Mouse (Mus musculus) MN1 (cell line): ENCODE data around the gene Hoxb7.

Source experiments
- DNase-seq: peaks from one replicate; pipeline ENCODE4 v3.0.0-alpha.2; 2016; ENCODE audit warnings: low spot score

The Hoxb7 gene

DNA sequence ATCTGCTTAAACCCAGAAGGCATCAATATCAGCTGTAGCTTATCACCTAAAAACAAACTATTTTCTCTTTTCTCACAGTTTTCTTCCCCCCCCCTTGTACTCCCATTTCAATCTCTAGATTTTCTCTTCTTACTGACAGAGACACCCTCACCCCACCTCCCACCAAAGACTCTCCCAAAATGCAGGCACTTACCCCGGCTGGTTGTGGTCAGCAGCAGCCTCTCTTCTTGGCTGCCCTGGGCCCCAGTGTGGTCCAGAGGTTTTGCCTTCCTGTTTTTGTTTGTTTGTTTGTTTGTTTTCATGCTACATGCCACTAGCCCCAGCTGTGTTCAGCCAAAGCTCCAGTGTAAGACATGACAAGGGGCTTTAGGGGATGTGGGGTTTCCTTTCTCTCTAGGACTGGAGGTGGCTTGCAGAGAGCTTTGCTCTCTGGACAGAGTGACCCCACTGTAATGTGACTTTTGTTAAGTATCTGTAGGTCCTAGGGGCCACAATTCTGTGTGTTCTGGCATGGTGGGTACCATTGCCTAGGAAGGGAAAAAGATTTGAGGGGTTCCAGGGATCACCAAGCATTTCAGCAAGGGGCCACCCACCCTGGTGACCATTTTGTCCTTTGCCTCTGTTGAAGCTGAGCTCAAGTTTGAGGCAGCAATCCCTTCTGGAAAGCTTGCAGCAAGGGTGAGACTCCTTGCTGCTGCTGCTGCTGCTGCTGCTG, 18.2 kb upstream of the Hoxb7 start:
- no peak for DNase-seq

DNA sequence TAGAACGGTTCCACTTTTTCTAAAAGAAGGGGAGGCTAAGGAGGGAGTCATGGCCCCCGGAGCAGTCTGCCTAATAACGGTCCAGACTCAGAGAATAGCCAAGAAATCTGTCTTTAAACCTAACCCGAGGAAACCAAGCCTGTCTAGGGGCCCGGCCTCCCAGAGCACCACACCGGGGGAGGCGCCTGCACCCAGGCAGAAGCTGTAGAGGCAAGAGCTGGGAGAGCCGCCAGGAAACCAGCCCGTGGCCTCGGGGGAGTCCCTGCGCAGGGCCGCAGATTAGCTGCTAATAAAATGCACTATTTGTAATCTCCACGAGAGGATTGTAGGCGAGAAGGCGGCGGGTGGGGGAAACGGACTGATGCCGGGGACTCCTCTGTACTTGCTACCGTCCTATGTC, 16.6 kb upstream of the Hoxb7 start:
- no peak for DNase-seq

DNA sequence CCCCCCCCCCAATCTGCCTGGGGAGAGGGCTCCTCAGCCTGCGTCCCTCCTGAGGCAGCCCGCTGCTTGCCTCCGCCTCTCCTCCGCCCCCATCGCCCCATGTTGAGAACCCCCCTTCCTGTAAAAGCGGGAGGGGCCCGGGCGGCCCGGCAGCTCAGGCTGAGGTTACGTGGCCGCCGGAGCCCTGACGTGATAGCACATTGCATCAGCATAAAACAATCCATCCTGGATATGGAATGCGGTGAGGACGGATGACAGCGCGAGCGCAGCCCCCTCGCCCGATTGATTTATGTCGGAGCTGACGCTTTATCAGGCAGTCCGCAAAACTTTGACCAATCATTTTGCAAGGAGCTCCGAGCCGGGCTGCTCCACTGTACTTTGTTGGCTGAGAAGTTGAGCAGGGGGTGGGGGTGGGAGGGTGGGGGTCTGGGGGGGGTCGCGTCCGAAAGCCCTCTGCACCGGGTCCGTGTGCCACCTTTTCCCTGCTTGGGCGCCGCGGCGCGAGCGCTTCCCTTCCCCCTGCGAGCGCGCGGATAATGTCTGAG, 15.4 kb upstream of the Hoxb7 start, which contains the start of gene Hoxb9:
Gene Hoxb9, plus strand, starts transcription at position 462 of the 545 bp plus-strand sequence.
- no peak for DNase-seq

DNA sequence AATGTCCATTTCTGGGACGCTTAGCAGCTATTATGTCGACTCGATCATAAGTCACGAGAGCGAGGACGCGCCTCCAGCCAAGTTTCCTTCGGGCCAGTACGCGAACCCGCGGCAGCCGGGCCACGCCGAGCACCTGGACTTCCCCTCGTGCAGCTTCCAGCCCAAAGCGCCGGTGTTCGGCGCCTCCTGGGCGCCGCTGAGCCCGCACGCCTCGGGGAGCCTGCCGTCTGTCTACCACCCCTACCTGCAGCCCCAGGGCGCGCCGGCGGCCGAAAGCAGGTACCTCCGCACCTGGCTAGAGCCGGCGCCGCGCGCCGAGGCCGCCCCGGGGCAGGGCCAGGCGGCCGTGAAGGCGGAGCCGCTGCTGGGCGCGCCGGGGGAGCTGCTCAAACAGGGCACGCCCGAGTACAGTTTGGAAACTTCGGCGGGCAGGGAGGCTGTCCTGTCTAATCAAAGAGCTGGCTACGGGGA, 14.8 kb upstream of the Hoxb7 start:
- no peak for DNase-seq

DNA sequence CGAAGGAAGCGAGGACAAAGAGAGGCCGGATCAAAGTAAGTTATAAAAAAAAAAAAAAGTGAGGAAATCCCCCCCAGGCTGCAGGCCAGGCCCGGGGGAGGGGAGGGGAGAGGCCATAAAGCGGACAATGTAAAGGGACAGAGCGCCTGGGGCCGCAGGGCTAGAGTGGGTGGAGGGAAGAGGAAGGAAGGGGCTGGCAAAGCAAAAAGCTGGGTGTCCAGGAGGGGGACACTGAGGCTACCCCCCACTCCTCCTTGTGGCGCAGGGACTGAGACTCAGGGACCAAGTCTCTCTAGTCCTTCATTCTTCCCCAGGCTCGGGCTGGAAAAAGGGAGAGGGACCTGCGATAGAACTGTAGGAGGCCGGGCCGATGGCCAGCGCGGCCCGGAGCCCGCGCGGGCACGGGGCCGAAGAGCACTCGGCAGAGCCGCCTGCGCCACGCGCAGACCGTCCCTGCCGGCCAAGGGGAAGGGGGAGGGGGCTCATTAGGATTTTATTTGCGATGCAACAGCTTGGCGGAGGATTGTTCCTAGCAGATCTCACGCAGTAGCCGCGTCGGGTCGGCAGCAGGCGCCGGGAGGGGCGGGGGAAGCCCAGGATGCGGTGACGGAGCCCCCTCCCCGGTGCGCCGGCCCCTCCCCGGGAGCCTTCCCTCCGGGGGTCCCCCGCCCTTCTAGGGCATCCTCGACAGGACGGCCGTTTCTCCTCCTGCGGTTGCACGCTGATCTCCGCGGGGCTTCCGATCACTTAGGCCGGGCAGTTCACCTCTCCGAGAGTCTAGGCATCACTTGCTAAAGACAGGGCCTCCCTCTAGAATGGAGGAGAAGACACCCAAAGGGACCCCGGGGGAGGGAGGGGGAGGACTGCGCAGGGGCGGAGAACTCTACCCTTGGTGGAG, 14.2 kb upstream of the Hoxb7 start:
- DNase-seq: no peak

DNA sequence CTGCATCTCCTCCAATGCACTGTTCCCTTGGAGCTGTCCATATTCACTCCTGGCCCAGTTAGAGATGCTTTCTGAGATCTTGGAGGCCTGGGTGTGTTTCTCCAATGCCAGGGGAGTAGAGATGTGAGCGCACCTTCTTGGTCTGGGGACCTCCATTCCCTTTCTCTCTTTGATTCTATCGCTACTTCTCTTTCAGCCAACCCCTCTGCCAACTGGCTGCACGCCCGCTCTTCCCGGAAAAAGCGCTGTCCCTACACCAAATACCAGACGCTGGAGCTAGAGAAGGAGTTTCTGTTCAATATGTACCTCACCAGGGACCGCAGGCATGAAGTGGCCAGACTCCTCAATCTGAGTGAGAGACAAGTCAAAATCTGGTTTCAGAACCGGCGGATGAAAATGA, 12.0 kb upstream of the Hoxb7 start:
- DNase-seq: no peak

DNA sequence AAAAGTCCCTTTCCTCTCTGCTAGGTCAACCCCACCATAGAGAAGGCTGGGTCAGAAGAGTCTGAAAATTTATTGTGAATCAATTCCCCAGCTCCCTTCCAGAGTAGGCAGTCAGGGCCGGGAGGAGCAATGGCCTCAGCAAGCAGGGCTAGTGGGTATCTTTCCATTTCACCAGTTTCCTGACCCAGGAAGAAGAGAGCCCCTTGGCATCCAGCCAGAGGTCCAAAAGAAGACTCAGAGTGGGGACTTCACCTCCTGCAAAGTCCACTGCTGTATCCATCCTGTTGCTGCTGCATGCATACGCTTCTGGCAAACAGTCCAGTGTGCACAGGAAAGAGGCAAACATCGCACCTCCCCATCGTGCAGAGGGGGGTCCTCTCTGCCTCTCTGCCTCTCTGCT, 10.5 kb upstream of the Hoxb7 start:
- DNase-seq: no peak

DNA sequence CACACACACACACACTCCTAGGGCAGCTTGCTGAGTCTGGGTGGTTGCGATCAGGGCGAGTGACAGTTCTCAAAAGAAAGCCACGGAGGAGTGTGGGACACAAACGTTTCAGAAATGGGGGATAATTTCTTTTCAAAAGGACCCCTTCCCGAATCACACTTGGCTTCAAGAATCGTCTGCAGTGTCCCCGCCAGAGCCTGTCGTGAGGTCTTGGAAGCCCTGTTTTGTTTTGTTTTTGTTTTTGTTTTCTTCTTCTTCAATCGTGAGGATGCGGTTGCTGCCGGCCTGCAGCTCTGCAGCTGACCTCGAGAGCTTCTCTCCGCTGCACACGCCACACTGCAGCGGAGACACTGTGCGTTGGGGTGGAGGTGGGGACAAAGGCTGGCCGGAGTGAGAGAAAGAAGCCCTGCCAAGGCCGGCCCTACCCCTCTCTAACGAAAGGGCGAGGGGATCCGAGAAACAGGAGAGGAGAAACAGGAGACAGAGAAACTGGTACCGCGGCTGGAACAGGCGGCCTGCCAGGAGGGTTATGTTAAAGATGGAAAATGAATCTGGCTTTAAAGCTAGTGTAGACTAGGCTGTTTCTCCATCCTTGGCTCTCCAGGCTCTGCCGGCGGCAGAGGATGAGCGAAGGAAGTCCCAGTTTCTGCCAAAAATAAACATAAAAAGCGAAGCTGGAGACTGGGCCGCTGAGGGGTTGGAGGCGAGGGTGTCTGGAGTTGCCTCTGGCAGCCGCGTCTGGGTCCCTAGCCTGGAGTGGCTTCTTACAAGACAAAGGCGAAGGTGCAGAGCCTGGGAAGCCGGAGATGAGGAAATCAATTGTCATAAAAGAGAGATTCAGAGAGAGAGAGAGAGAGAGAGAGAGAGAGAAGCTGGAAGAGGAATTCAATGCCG, 9.0 kb upstream of the Hoxb7 start:
- DNase-seq: no peak

DNA sequence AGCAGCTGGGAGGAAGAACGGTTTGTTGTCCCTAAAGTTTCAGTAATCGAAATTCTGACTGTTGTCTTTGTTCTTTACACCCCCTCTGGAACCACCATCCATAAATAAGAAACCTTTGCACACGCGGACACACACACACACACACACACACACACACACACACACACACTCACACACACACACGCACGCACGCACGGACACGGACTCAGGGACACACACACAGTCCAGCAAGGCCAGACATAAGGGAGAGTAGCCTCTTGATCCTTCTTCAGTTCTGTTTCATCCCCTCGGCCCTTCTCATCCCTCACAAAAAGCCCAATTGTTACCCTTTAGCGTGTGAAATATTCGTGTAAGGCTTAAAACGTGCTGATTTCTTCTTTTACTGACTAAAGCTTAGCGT, 8.1 kb upstream of the Hoxb7 start:
- DNase-seq: no peak

DNA sequence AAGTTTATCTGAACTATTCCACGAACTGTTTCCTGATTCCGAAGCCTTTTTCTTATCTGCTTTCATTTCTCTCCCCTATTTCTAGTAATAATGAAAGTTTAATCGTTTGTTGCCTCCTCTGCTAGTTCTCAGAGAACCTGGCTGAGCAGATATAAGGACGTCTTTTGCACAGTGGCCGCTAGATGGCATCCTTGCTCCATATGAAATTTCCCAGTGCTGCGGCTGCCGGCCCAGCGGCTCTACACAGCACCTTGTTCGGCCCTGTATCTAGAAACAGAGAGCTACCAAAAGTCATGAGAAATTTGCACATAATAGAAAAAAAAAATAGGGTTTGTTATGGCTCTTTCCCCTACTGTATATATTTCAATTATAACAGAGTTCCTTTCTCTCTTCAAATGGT, 7.7 kb upstream of the Hoxb7 start:
- peak; percentile 72 for DNase-seq

DNA sequence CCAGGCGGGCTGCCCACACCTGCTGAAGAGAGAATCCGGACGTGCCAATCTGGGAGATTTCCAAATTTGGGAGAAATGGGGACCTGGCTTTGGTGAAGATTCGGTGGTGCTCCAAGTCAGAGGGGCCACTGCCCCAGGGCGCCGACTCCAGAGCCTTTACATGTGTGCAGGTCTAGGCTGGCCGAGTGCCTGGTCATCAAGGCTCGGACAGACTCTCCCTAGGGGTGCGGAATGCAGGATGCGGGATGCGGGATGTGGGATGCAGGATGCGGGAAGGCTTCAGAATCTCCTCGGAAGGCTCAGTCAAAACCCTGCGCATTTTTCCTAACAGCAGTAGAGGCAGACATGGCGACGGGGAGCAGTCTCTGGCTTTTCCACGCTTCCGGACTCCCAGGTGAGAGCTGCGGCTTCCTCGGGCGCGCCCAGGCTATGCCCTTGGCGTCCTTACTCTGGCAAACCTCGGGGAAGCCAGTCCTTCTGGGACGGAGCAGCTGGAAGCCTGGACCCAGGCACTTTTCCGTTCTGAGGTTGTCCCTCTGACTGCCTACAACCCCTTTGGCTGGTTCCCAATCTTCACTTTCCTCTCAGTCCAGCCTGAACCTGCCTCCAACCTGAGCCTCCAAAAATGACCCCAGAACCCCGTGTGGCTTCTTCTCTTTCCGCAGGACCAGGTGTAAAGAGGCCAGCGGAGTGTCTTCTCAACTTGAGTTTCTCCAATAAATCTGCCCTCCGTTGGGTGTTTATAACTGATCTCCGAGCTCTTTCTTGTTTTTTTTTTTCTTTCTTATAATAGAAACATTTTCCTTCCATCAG, 6.8 kb upstream of the Hoxb7 start:
- no peak for DNase-seq

DNA sequence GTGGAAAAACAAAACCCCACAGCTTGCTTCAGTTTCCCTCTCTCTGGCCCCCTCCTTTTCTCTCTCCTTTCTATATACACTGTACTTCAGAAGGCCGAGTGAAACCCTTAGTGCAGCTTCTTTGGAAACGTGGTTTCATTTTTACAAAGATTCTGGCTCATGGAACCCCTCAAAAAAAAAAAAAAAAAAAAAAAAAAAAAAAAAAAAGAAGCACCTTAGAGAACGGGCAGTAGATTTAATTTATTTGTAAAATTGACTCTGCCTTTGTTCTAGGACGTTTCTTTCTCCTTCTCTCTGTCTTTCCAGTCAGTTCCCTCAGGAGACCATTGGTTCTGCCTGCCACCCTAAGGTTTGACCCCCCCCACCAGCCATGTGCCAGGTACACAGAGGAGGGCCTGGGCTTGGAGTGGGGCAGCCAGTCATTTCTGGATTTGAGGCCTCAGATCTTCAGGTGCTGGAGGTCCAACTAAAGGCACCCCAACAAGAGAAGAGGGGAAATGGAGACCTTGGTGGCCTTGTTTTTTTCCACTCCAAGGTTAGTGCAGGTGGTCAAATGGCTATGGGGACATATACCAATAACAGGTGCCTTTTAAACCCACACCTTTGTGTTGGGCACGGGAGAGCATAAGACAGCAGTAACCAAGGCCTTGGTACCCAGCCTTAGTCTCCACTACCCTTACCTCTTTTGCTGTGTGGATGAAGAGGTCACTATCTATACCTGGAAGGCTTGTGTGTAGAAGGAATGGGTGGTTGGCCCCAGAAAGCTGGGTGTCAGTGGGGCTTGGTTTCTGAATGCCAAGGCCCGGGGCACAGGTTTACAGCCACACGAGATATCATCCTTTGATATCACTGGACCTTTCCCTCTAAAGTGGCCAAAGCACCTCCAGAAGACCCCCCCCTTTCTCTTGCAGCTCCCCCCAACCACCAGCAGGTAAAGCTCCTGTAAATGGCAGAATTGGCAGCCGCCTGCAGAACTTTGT, 5.7 kb upstream of the Hoxb7 start:
- no peak for DNase-seq

DNA sequence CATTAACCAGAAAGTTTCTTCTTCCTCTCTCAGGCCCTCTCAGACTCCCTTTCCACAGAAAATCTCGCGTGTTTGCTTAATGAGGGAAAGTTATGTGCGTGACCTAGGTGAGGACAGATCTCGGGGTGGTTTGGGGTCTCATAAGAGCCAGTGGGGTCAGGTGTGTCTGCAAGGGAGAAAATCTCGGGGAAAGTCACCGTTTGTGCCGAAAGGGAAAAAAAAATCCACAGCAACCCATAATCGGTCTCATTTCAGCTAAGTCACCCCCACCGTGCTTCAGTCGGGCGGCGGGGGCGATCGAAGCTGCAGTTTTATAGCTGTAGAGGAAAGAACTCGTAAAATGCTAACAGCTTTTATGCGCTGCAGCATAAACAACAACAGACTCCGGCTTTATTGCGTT, 5.0 kb upstream of the Hoxb7 start:
- no peak for DNase-seq

DNA sequence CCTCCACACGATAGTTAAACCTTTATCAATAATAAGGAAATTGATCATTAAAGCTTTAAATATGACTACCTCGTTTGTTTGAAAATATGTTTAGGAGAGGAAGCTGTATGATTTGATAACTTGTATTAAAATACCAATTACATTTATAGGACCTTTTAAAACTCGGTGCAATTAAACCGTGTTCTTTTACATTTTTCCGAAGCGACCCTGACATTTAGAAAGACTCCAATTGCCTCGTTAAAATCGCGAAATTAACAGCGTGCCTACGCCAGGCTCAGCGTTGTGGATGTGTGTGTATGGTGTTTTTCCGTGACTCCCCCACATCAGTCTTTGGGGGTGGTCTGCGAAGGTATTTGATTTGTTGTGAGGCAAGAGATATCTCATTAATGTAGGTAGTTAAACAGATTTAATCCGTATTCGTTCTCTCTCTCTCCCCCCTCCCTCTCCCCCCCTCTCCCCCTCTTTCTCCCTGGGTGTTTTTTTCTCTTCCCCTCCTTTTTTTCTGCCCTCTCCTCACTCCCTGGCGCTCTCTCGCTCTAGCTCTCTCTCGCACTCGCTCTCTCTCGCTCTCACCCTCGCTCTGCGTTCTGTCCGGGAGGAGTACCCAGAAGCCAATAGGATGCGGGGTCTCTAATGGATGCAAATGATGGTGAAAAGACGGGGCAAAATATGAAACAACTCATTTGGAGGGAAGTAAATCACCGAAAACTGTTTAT, 4.4 kb upstream of the Hoxb7 start, which contains the start of gene Hoxb8:
Gene Hoxb8, plus strand, starts transcription at position 51 of the 716 bp plus-strand sequence.
- no peak for DNase-seq

DNA sequence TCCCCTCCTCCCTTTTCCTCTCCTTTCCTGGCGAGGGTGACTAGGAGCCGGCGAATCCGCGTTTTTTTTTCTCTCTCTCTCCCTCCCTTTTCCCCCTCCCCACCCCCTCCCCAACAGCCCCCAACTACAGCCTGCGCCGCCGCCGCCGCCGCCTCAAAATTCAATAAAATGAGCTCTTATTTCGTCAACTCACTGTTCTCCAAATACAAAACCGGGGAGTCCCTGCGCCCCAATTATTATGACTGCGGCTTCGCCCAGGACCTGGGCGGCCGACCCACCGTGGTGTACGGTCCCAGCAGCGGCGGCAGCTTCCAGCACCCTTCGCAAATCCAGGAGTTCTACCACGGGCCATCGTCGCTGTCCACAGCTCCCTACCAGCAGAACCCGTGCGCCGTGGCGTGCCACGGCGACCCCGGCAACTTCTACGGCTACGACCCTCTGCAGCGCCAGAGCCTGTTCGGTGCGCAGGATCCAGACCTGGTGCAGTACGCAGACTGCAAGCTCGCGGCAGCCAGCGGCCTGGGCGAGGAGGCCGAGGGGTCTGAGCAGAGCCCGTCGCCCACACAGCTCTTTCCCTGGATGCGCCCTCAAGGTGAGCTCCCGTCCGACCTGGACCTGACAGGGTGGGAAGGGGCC, 3.5 kb upstream of the Hoxb7 start:
- DNase-seq: no peak

DNA sequence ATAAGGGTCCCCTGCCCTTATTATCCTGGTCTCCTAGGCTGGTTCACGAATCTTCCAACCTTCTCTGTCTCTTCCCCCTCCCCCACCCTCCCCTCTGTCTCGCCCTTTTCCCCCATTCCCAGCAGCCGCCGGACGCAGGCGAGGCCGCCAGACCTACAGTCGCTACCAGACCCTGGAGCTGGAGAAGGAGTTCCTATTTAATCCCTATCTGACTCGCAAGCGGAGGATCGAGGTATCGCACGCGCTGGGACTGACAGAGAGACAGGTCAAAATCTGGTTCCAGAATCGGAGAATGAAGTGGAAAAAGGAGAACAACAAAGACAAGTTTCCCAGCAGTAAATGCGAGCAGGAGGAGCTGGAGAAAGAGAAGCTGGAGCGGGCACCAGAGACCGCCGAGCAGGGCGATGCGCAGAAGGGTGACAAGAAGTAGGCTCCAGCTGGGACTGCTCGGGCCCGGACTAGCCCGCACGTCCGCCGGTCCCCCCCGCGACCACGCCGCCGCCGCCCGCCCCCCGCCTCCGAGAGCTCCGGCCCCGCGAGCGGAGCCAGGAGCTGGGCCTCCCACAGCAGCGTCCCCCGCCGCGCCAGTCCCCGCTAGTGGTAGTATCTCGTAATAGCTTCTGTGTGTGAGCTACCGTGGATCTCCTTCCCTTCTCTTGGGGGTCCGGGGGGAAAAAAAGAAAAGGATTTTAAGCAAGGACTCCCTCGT, 2.2 kb upstream of the Hoxb7 start:
- no peak for DNase-seq

DNA sequence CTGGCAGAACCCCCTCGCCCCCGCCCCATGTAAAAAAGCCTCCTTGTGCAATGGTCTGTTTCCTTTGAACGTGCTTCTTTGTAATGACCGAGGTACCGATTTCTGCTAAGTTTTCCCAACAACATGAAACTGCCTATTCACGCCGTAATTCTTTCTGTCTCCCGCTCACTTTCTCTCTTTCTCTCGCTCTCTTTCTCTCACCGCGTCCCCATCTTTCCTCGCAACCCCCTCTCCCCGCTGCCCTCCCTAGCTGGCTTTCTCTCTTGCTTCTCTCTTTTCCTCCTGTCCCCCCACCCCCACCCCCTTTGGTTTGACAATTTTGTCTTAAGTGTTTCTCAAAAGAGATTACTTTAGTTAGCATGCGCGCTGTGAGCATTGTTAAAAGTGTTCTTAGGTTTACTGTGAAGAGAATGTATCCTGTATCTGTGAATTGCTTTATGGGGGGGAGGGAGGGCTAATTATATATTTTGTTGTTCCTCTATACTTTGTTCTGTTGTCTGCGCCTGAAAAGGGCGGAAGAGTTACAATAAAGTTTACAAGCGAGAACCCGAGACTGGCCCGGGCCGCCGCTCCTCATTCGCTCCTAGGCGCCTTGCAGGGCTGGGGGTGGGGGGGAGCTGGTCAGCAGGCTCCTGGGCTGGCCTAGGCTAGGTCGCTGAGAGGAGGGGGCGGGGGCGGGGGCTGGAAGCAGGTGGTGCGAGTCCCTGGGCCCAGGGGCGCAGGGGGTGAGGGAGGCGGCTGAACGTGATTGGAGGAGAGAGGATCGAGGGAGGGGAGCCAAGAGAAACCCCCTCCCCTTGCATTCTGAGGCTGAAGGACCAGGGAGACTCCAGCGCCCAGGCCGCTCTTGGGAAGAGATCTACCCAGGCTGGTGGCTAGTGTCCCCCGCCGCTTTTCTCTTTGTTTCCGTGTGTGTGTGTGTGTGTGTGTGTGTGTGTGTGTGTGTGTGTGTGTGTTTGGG, 1.4 kb upstream of the Hoxb7 start:
- no peak for DNase-seq
